Comparison of ENCODE assay signal across 8 mouse cellular contexts in the genomic region with DNA sequence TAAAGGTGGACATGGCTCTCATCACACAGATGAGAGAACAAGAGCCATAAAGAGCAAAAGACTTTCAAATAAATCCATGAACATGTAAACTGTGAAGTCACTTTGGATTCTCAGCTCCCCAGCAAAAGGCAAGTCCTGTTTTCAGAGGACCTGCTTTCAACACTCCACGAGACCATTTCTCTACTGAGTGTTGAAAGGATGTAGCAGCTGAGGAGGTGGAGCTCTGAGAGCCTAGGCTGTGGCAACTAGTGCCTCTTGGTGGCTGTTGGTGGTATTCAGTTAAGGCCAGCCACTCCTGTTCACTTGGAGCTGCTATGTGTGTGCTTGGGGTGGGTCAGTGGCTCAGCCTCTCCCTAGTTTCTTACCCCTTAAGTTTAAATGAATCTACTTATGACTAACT. TPM values are rescaled to one million over a fixed set of nuclear protein-coding genes. Genes with fewer than 3 reads are reported as not detected.
DNase-seq lines count a peak whose midpoint lies in the region; ATAC-seq and TF ChIP-seq lines count a peak whose summit lies in the region.

No protein-coding gene starts in this region.

- peak overlapping the region; percentile 73 for H3K4me2 ChIP-seq in limb, embryonic 12.5 days
- peak overlapping the region; percentile 99 for H3K4me2 ChIP-seq in neural tube, embryonic 15.5 days

- H3K9me3 ChIP-seq in E14TG2a.4 (ENCODE audit: low read length) = no peaks in the 10 kb centered on the region
- H3K9me3 ChIP-seq in limb, embryonic 12.5 days = no peaks in the 10 kb centered on the region
- no peaks in the 10 kb centered on the region for H3K9me3 ChIP-seq in neural tube, embryonic 15.5 days (replicated peaks)

- H3K36me3 ChIP-seq in E14TG2a.4 (ENCODE audit: insufficient read depth, low read length) = peaks cover 35% of the 10 kb centered on the region
- no peaks in the 10 kb centered on the region for H3K36me3 ChIP-seq in limb, embryonic 12.5 days
- H3K36me3 ChIP-seq in neural tube, embryonic 15.5 days = no peaks in the 10 kb centered on the region

- H3K4me1 ChIP-seq in E14TG2a.4 (replicated peaks; ENCODE audit: low read depth, low read length) = peaks cover 24% of the 10 kb centered on the region
- peaks cover 18% of the 10 kb centered on the region for H3K4me1 ChIP-seq in limb, embryonic 12.5 days (replicated peaks)
- H3K4me1 ChIP-seq in neural tube, embryonic 15.5 days = peaks cover 15% of the 10 kb centered on the region

- no peak for DNase-seq in gastrocnemius, adult 2 months
- DNase-seq in gastrocnemius, adult 18-20 months (ENCODE audit: low spot score) = no peak
- DNase-seq in right cerebral cortex, adult 18-20 months = no peak
- DNase-seq in cerebellum, adult 8-10 months = no peak

- H3K27ac ChIP-seq in gastrocnemius, adult 2 months = no peak overlapping the region
- no peak overlapping the region for H3K27ac ChIP-seq in limb, embryonic 12.5 days
- no peak overlapping the region for H3K27ac ChIP-seq in neural tube, embryonic 15.5 days (replicated peaks)

- intact Hi-C loops in gastrocnemius, adult 2 months (cut with DNase I) = loop anchor here (5.0 kb wide), 1 partner anchor 174 kb away; no protein-coding TSS in a partner anchor

- H3K9ac ChIP-seq in limb, embryonic 12.5 days (replicated peaks) = peak overlapping the region; percentile 66; the same call in 1 of the 2 replicates
- no peak overlapping the region for H3K9ac ChIP-seq in neural tube, embryonic 15.5 days (replicated peaks)

- ATAC-seq in erythroblast, adult 5-6 weeks (replicated peaks; ENCODE audit: low FRiP score, poor library complexity, severe bottlenecking) = peak; percentile 61
- ATAC-seq in limb, embryonic 12.5 days (ENCODE audit: insufficient number of reproducible peaks, insufficient read depth, low FRiP score, low TSS enrichment, low read depth) = no peak
- no peak for ATAC-seq in neural tube, embryonic 15.5 days (ENCODE audit: low FRiP score)

- WGBS in limb, embryonic 12.5 days = 24% methylated on average over 1 of the region's 1 CpGs
- WGBS in neural tube, embryonic 15.5 days = 18% methylated on average over 1 of the region's 1 CpGs

- peak; percentile 16; the same call in 1 of the 2 replicates for TF ChIP-seq CTCF in gastrocnemius, adult 2 months (IDR thresholded peaks at IDR 0.05)
- no peak for TF ChIP-seq CTCF in E14TG2a.4 (conservative IDR thresholded peaks at IDR 0.05; ENCODE audit: low read length)

- H3K4me3 ChIP-seq in gastrocnemius, adult 2 months = no peak overlapping the region
- peak overlapping the region; percentile 92 for H3K4me3 ChIP-seq in E14TG2a.4 (replicated peaks; ENCODE audit: low read length)
- peak overlapping the region; percentile 59; the same call in 1 of the 2 replicates for H3K4me3 ChIP-seq in limb, embryonic 12.5 days (replicated peaks)
- no peak overlapping the region for H3K4me3 ChIP-seq in neural tube, embryonic 15.5 days (replicated peaks)

- H3K27me3 ChIP-seq in E14TG2a.4 (ENCODE audit: insufficient read depth, low read length) = no peaks in the 10 kb centered on the region; the same call in 1 of the 2 replicates
- H3K27me3 ChIP-seq in limb, embryonic 12.5 days = no peaks in the 10 kb centered on the region
- H3K27me3 ChIP-seq in neural tube, embryonic 15.5 days (replicated peaks) = no peaks in the 10 kb centered on the region

RNA-seq across cellular contexts. Expression of gene Asf1b, which starts 1.5 kb away (rescaled TPM):
- under 1 TPM; 0.23 to 0.42 TPM for total RNA-seq in gastrocnemius, adult 2 months (2021)
- under 1 TPM; 0.24 to 0.32 TPM for total RNA-seq in gastrocnemius, adult 18-20 months (2021)
- total RNA-seq in erythroblast, adult 5-6 weeks (2015; ENCODE audit: low replicate concordance) = 23.1 and 32.4 TPM in 2 replicates
- 26.2 and 32.8 TPM in 2 replicates for total RNA-seq in erythroblast, adult 5-6 weeks (2017; ENCODE audit: low replicate concordance)
- 52.2 and 54.3 TPM in 2 replicates for polyA plus RNA-seq in limb, embryonic 12.5 days (2016; fragmentation: Nextera tagmentation; extraction: Ambion mirVana)
- polyA plus RNA-seq in neural tube, embryonic 15.5 days (2015; fragmentation: Nextera tagmentation; extraction: Ambion mirVana) = 8.0 and 24.4 TPM in 2 replicates

RNA-seq across cellular contexts. Expression of gene Gm10644, which starts 1.8 kb away (rescaled TPM):
- under 1 TPM; 0.64 to 0.84 TPM for total RNA-seq in gastrocnemius, adult 2 months (2021)
- total RNA-seq in gastrocnemius, adult 18-20 months (2021) = under 1 TPM; 0.57 to 0.75 TPM
- total RNA-seq in erythroblast, adult 5-6 weeks (2015; ENCODE audit: low replicate concordance) = not detected in 2 replicates
- total RNA-seq in erythroblast, adult 5-6 weeks (2017; ENCODE audit: low replicate concordance) = not detected in 2 replicates
- 0.40 and 0.63 TPM in 2 replicates for polyA plus RNA-seq in limb, embryonic 12.5 days (2016; fragmentation: Nextera tagmentation; extraction: Ambion mirVana)
- 1.1 TPM in 2 replicates for polyA plus RNA-seq in neural tube, embryonic 15.5 days (2015; fragmentation: Nextera tagmentation; extraction: Ambion mirVana)

RNA-seq across cellular contexts. Expression of gene Prkaca, which starts 16.0 kb away (rescaled TPM):
- 100 to 1,000 TPM; 137 to 165 TPM for total RNA-seq in gastrocnemius, adult 2 months (2021)
- 100 to 1,000 TPM; 155 to 157 TPM for total RNA-seq in gastrocnemius, adult 18-20 months (2021)
- 7.5 and 9.8 TPM in 2 replicates for total RNA-seq in erythroblast, adult 5-6 weeks (2015; ENCODE audit: low replicate concordance)
- total RNA-seq in erythroblast, adult 5-6 weeks (2017; ENCODE audit: low replicate concordance) = 6.7 and 7.1 TPM in 2 replicates
- polyA plus RNA-seq in limb, embryonic 12.5 days (2016; fragmentation: Nextera tagmentation; extraction: Ambion mirVana) = 186 and 196 TPM in 2 replicates
- 234 and 256 TPM in 2 replicates for polyA plus RNA-seq in neural tube, embryonic 15.5 days (2015; fragmentation: Nextera tagmentation; extraction: Ambion mirVana)

RNA-seq across cellular contexts. Expression of gene Samd1, which starts 40.7 kb away (rescaled TPM):
- total RNA-seq in gastrocnemius, adult 2 months (2021) = 10 to 100 TPM; 15.1 to 19.8 TPM
- 10 to 100 TPM; 12.3 to 16.9 TPM for total RNA-seq in gastrocnemius, adult 18-20 months (2021)
- total RNA-seq in erythroblast, adult 5-6 weeks (2015; ENCODE audit: low replicate concordance) = 14.8 and 33.2 TPM in 2 replicates
- 32.5 and 36.0 TPM in 2 replicates for total RNA-seq in erythroblast, adult 5-6 weeks (2017; ENCODE audit: low replicate concordance)
- polyA plus RNA-seq in limb, embryonic 12.5 days (2016; fragmentation: Nextera tagmentation; extraction: Ambion mirVana) = 13.0 and 14.4 TPM in 2 replicates
- 7.9 and 8.4 TPM in 2 replicates for polyA plus RNA-seq in neural tube, embryonic 15.5 days (2015; fragmentation: Nextera tagmentation; extraction: Ambion mirVana)

RNA-seq across cellular contexts. Expression of gene 1700067K01Rik, which starts 44.5 kb away (rescaled TPM):
- under 1 TPM in 1 of 2 experiments, not detected in 1; 0.48 TPM for total RNA-seq in gastrocnemius, adult 2 months (2021)
- not detected for total RNA-seq in gastrocnemius, adult 18-20 months (2021)
- total RNA-seq in erythroblast, adult 5-6 weeks (2015; ENCODE audit: low replicate concordance) = 1.3 TPM in 1 of 2 replicates, not detected in the other
- 0.51 and 2.6 TPM in 2 replicates for total RNA-seq in erythroblast, adult 5-6 weeks (2017; ENCODE audit: low replicate concordance)
- 0.73 and 1.6 TPM in 2 replicates for polyA plus RNA-seq in limb, embryonic 12.5 days (2016; fragmentation: Nextera tagmentation; extraction: Ambion mirVana)
- polyA plus RNA-seq in neural tube, embryonic 15.5 days (2015; fragmentation: Nextera tagmentation; extraction: Ambion mirVana) = 0.82 and 1.2 TPM in 2 replicates

Comparison
In these comparisons a context has a peak if more than half of its experiments do, and no peak if none do; other contexts are left out.
1. H3K4me3 ChIP-seq: peak in E14TG2a.4 (single experiment) and limb, embryonic 12.5 days (single experiment); none in gastrocnemius, adult 2 months (single experiment) and neural tube, embryonic 15.5 days (single experiment).
2. RNA of gene Asf1b, which starts 1.5 kb away (total RNA-seq): 23.1 to 32.8 TPM in erythroblast, adult 5-6 weeks; 0.23 to 0.42 TPM in gastrocnemius, adult 2 months and 0.24 to 0.32 TPM in gastrocnemius, adult 18-20 months; every median in the first group is over 10 times any median in the second.
3. RNA of gene Prkaca, which starts 16.0 kb away (total RNA-seq): 137 to 165 TPM in gastrocnemius, adult 2 months and 155 to 157 TPM in gastrocnemius, adult 18-20 months; 6.7 to 9.8 TPM in erythroblast, adult 5-6 weeks; every median in the first group is over 10 times any median in the second.